Mouse (Mus musculus): ENCODE measurements at regions not wholly inside any gene's neighbourhood (a gene's known extent, or its start where the extent isn't known, plus 50 kb on each side); places are given as distances from the start of the nearest gene placed in this dataset.

GRCm38 (mm10) chr3:12262342-12262741 lies 1926.9 kb upstream of the Gm38303 start:
- DNase-seq (ENCODE audit: low read depth, low spot score) = no peak

- no peak for DNase-seq (ENCODE audit: low read depth, low spot score)
Measured at GRCm38 (mm10) chr3:12257650-12258049, 1922.2 kb upstream of the Gm38303 start.

GRCm38 (mm10) chr3:12246145-12246544 lies 1910.7 kb upstream of the Gm38303 start:
- DNase-seq (ENCODE audit: low read depth, low spot score) = no peak

DNA sequence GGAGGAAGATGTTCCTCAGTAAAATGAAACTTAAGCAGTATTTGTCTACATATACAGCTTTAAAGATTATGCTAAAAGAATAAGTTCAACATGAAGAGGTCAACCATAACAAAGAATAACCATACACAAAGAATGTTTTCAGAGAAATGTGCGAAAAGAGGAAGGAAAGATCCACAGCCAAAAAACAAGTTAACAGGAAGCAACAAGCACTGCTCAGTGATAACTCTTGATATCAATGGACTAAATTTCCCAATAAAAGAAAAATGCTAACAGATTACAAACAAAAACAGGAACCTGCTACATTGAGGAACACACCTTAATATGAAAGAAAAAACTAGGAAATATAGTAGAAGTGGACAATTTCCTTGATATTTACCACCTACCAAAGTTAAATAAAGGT lies 1905.5 kb upstream of the Gm38303 start:
- DNase-seq (ENCODE audit: low read depth, low spot score) = no peak

DNA sequence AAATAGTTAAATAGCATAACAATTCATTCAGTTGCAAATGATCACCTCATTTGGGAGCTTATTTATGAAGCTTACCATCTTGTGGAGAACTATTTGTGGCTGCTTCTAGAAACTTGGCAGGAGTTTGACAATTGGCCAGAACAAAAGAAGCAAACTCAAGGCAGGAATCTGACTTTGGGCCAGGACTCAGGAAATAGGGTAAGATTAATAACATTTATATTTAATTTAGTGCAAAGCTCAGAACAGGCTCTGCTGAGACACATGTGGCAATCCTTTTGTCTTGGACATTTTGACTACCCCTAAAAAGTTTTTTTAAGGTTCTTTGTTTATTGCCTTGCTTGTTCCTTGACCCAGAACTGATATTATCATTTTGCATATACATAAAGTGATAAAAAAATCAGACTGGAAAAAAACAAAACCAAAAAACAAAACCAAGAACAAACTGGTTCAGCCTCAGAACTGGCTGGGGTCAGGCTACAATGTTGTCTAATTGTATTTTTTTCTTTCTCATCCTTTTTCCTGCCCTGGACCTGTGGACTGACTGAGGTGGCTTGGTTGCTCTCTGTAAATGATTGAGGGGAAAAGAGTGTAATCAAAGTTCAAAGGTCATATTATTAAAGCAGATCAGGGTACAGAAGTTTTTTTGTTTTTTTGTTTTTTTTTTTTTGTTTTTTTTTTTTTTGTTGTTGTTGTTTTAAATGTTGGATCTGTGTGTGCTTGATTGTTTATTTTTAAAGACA lies 1892.4 kb upstream of the Gm38303 start:
- DNase-seq (ENCODE audit: low read depth, low spot score) = no peak

DNA sequence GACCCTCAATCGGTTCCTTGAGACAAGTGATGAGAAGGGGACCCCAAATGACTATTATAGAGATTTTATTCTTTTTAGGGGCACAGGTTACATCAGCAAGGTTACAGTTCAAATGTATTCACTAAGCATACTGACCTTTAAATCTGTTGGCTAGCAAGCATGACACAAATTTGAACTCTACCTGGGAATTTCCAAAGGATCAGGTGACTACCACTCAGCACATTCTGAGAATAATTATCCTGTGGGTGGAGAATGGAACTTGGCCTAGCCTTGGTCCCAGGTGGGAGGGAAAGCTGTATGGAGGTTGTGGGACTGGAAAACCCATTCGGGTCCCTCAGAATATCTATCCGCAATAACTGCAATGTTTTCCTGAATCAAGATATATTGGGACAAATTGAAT lies 1891.3 kb upstream of the Gm38303 start:
- DNase-seq (ENCODE audit: low read depth, low spot score) = no peak

GRCm38 (mm10) chr3:12224851-12225250 lies 1889.4 kb upstream of the Gm38303 start:
- DNase-seq (ENCODE audit: low read depth, low spot score) = no peak

- peak; percentile 75 for DNase-seq (ENCODE audit: low read depth, low spot score)
Measured at GRCm38 (mm10) chr3:12216035-12216434, 1880.6 kb upstream of the Gm38303 start.

DNA sequence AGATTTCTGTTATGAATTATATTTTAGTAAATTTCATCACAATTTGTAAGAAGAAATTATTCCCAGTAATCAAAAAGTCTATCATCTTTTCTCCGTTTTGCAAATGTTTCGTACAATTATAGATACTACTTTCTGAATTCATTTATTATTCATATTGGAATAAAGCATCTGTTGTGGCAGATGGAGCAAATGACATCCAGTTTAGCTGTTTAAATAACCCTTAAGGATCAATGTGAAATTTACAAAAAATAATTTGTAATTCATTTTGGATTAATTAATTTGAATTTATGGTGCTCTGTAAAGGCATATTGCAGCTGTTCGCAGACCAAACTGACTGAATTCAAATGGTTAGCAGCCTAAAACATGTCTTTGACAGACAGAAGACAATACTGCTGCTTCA lies 1879.3 kb upstream of the Gm38303 start:
- no peak for DNase-seq (ENCODE audit: low read depth, low spot score)

- no peak for DNase-seq (ENCODE audit: low read depth, low spot score)
Measured at GRCm38 (mm10) chr3:12173371-12173770, 1837.9 kb upstream of the Gm38303 start.

DNA sequence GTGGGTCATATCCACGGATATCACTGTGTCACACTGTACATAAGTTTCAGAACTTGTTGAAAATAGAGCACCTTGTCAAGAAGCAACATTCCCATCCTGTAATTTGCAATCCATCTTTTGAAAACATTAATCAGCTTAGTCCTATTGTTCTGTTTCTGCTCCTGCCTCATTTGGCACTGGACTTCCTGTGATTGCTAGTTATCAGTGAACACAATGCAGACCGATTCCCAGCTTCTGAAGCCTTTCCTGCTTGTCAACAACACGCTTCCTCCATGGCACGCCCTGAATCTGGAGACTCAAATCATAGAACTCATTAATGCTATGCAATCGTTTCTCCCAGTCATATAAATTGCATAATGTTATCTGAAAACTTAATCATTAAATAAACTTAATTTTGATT lies 1815.8 kb upstream of the Gm38303 start:
- DNase-seq (ENCODE audit: low read depth, low spot score) = no peak

Data from ZHBTc4 (cell line).